Mouse (Mus musculus) c-Kit-positive CD71-positive TER-119-positive erythroid progenitor cells, embryonic 14.5 days (primary cell): ENCODE data around the gene Ahnak2.
"Not testable (repeated sequence)": the region's sequence is repeated elsewhere in the genome, so short reads cannot be mapped to it uniquely, and the experiment has no call there.

Source experiments
- DNase-seq: peaks from one replicate; pipeline ENCODE4 v3.0.0-alpha.2; 2013; ENCODE audit warnings: low spot score

The Ahnak2 gene

GRCm38 (mm10) chr12:112821216-112821615 lies 18.8 kb upstream of the Ahnak2 start:
- DNase-seq, result no peak

DNA sequence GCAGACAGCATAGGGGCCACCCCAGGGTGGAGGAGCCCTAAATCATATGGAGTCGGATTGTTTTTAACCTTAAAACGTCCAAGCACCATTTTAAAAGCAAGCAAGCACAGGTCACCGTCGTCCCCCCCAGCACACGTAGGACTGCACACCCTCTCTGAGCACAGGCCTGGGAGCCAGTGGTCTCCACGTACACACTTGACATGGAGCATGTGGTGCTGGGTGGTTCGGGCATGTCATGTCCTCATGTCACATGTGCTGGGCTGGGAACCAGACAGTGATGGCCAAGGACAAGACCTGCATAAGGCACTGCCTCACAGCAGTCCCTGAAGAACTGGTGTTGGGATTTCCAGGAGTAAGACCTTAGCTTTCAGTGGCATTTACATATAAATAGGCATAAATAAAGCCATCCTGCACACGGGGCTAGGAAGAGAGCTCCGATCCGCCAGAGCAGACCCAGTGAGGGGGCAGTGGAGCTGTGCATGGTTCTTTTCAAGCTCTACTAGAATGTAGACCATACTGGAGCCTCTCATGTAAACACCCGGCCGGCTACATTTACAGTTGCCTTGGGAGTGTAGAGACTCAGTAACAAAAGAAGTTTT lies 18.0 kb upstream of the Ahnak2 start:
- no peak for DNase-seq

GRCm38 (mm10) chr12:112819057-112819662 lies 16.7 kb upstream of the Ahnak2 start:
- no peak for DNase-seq

DNA sequence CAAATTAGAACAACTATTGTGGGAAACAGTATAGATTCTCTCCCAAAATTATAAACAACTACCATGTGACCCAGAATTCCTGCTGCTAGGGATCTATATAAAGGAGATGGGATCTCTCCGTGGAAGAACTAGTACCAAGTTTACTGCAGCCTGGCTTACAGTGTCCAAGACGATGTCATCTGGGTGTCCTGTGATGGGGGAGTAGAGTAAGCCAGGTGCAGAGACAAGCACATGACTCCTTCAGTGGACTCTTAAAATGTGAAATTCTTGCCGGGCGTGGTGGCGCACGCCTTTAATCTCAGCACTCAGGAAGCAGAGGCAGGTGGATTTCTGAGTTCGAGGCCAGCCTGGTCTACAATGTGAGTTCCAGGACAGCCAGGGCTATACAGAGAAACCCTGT lies 14.4 kb upstream of the Ahnak2 start:
- DNase-seq, result not testable (repeated sequence)

DNA sequence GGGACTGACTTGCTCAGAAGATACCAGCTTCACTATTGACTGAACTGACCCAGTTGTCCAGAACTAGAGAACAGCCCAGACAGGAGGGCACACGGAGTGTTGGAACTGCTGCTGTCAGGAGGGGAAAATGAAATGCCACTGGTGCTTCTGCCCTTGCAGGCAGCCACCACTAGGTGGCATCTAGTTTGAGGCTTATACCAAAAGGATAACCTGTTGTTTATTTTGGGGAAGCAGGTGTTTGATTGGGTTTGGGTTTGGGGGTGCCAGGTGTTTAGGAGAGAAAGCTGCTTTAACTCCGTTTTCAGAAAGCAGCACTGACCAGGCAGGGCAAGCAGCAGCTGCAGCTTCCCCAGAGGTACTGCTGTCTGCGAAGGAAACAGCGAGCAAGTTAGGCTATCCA lies 13.8 kb upstream of the Ahnak2 start:
- DNase-seq, result peak; percentile 36

DNA sequence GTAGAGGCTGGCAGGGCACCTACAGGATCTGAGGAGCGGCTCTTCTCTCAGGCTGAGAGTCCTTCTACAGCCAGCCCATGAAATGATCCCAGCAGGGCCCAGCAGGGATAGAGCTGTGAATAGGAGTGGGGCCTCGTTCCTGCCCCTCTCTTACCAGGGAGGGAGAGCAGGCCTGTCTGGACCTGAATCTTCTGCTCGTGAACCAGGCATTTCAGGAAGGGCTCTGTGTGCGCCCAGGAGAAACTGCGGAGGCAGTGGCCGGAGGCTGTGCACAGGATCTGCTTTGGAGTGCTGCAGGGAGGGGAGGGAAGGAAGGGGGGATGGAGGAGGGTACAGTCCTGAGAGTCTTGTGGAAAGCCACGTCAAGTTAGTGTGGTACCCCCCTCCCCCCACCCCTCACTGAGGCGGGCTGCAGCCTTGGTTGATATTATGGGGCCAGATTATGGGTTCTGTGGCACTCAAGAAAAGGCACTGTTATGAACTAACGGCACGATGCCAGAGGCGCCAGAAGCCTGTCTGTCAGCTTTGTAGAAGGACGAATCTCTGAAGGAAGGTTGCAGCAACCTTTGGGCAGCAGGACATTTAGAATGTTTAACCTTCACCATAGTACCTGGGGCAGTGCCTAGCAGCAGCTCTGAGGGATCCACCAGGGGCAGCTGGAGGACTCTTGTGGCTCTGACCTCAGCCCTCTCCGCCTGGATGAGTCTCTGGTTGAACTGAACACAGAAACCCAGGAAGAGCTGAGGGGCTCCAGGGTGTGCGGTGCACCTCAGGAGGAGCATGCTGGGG lies 12.4 kb upstream of the Ahnak2 start:
- no peak for DNase-seq

GRCm38 (mm10) chr12:112813370-112813769 lies 10.9 kb upstream of the Ahnak2 start:
- no peak for DNase-seq

DNA sequence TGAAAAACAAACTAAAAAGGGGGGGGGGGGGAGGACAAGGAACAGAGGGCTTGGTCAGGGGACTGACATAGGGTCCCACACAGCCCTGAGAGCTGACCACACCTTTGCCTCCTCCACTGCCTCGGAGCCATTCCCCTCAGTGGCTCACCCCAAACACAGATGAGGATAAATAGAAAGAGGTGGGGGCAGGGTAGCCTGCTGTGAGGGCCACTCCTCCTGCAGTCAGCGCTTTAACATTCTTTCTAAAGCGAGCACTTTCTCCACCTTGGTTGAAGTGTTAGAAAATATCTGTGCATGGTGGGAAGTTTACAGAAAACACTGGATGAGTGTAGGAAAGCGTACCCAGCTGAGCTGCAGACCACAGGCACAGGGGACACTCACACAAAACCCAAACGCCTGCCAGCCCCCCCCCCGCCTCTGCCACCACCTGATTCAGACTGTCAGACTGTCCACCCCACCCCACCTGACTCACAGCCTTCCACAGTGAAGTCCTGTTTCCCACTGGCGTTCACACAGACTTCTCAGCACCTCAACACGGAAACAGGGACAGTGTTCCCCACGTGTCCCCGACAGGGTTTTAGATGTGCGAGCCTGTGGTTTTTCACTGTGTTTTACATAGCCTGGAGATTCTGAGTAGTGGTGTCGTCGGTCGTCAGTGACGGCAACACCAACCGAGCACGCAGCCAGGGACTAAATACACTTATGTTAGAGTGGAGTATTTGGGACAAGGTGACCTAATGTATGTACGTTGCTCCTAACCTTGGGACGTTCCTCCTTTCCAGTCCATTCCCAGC lies 7.8 kb upstream of the Ahnak2 start:
- DNase-seq, result no peak

DNA sequence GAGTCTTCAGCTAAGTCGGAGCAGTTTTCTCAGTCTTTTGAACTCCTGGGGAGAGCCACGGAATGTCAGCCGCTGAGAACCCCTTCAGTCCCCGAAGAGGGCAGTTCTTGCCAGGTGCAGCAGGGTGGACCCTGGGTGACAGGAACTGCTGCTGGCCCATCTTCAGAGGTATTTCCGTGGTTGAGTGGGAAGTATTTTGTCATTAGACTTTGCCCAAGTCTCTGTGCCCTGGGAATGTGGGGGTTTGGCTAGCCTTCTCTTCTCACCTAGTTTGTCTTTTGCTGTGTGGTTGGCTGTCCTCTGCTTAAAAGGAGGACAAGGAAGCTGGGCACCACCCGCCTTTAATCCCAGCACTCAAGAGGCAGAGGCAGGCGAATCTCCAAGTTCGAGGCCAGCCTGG lies 7.2 kb upstream of the Ahnak2 start:
- no peak for DNase-seq

DNA sequence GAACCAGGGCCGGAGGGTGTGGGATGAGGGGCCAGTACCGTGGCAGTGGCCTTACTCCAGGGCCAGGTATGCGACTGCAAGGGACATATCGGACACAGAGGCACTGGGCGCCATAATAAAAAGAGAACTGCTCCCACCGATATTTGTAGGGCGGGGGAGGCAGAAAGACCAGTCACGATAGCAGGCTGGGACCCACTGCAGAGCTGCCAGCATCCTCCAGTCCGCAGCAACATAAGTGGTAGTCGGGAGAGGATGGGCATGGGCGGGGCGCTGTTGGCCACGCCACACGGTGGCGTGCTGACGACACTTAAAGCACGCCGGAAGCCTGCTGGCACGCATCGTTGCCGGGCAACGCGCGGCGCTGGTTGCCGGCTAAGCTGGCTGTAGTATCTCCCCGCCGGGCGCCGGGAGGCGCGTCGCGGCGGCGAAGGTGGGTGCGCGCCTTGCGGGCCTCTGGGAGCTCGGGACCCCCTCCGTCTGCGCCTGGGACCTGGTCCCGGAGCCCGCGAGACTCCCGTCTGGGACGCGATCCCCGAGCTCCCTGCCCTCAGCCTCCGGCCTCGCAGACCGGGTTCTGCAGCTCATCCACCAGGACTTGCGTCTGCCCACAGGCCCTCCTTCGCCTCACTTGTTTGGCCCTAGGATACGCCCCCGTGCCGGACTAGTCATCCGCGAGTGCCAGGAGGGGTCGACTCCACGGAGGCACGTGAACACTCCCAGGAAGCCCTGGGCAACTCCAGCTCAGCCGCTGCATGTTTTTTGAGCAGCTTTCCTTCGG lies 6.3 kb upstream of the Ahnak2 start, which contains the start of gene Clba1:
Gene Clba1, plus strand, starts transcription at position 351 of the 778 bp plus-strand sequence.
- peak; percentile 86 for DNase-seq

GRCm38 (mm10) chr12:112808212-112808586 lies 5.7 kb upstream of the Ahnak2 start:
- DNase-seq, result no peak

- DNase-seq, result no peak
These were observed 5.3 kb upstream of the Ahnak2 start for GRCm38 (mm10) chr12:112807796-112808195.

DNA sequence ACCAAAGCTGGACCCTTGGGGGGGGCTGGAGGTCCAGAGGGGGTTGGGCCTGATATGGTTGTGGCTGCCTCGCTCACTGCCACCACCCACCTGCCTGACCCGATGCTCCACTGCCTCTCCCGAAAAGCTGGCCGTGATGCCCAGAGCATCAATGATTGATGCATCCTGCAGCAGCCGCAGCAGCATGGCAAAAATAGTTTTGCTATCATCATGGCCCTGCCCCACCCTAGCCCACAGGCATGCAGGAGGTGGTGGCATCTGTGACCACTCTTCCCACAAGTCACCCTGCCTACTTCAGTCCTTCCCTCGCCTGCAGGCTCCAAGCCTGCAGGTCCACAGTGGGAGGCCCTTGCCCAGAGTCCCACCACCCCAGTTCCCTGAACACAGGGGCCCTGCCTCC lies 3.6 kb upstream of the Ahnak2 start:
- DNase-seq, result no peak

GRCm38 (mm10) chr12:112804046-112804445 lies 1.6 kb upstream of the Ahnak2 start:
- DNase-seq, result no peak

DNA sequence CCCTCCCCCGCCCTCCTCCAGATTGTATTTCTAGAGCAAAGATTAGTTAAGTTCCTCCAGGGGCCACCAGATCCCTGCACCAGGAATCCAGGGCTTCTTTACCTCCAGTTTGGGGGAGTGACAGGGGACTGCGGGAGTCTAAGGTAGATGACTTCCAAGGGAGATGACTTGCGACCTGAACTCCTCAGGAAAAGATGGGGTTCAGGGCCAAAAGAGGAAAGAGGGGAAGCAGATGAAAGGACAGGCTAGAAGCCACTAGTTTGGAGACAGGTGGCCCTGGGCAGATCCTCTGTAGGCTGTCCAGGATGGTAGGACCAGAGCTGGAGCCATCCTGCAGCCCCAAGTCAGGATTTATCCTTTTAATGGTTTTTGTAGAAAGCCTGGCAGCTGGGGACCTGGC lies 460 bp upstream of the Ahnak2 start:
- DNase-seq, result no peak

- DNase-seq, result peak; percentile 64
These were observed 2.0 kb downstream of the Ahnak2 start for GRCm38 (mm10) chr12:112800476-112800875.

DNA sequence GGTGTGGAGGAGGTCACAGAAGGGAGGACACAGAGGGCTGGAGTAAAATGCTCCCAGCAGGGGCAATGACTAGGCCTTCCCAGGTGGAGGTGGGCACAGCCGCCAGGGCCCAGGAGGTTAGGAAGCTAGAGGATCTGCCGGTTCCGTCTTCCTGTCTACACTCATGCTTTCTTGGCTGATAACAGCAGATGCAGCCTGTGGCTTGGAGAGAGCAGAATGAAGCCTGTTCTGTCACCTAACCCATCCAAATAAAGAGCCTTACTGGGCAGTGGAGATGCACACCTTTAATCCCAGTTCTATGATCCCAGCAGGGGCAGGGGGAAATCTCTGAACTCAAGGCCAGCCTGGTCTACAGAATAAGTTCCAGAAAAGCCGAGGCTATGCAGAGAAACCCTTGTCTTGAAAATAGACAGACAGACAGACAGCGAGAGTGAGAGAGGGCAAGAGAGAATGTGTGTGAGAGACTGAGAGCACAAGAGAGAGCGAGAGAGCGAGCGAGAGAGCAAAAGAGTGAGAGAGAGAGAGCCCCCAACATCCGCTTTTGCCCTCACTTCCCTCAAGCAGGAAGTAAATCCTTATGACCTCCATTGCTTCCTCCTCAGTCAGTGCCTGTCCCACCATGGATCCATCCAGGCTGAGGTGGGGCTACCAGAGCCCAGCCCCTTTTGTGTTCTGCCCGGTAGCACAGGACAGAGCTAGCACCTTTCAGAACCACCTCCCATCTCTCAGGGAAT lies 3.1 kb downstream of the Ahnak2 start:
- DNase-seq, result no peak

DNA sequence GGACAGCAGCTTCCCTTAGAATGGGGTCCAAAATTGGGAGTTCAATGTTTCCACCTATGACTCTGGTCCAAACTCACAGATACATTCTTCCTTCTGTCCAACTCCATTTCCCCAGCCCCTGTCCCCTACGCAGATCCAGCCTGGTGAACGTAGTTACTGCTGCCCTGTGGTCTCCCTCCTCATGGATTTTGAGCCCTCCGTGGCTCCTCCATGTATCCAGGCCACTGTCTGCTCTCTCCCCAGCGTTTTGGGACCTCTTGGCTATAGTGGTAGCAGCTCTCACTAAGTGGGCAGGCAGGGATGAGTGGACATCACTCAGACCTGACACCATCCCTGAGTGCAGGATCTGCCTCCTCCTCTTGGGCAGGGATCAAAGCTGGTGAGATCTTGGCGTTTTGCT lies 3.7 kb downstream of the Ahnak2 start:
- no peak for DNase-seq

- no peak for DNase-seq
These were observed 4.2 kb downstream of the Ahnak2 start for GRCm38 (mm10) chr12:112798332-112798681.

DNA sequence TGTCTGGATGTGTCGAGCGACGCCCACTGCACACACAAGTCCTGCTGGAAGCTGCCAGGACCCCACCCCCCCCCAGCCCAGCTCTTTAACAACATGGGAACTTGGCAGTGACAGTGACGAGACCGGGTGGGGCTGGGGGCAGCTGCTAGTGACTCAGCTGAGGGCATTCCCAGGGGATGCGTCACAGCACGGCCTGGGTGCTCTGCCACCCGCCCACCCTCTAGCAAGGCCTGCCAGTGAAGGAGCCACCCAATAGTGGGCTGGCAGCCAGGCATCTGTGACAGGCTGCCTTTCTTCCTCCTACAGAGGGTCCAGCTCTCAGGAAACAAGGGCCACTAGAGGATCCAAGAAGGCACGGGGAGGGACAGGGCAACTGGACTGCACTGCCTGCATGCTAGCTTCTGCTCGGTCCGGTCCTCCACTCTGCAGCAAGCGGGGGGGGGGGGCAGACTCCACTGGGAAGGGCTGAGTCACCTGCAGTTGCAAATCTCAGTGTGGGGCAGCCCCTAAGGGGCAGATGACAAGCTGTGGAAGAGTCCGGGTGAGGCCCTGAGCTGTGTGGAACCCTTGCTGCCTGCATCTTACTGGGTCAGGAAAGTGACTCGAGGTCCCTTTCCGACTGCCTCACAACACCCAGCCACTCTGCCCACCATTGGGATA lies 4.7 kb downstream of the Ahnak2 start:
- no peak for DNase-seq
